Mouse (Mus musculus): ENCODE measurements around the gene Vps45.

The Vps45 gene

DNA sequence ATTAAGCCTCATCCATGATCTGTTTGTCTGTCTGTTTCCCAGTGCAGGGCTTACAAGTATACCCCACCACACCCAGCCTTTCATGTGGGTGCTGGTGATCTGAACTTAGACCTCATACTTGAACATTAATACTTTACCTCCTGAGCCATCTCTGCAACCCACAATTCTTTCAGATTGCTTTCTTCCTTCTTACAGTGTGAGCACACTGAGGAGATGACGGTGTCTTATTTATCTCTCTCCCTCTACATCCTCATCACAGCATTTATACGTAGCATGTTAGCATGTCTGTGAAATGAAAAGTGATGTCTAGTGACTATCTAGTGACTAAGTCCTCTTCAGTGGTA is 17.6 kb downstream of the Vps45 start:
- Histone ChIP-seq H3K9me3 (ENCODE audit: low read length) (no peaks in the 10 kb centered on the region), H3K4me3 (replicated peaks; ENCODE audit: low read length) (no peak overlapping the region), H3K36me3 (ENCODE audit: insufficient read depth, low read length) (peaks cover 5% of the 10 kb centered on the region; the same call in 1 of the 2 replicates), H3K27me3 (ENCODE audit: insufficient read depth, low read length) (no peaks in the 10 kb centered on the region), H3K4me1 (replicated peaks; ENCODE audit: low read depth, low read length) (no peaks in the 10 kb centered on the region)
- TF ChIP-seq NANOG (IDR thresholded peaks at IDR 0.05; ENCODE audit: borderline replicate concordance, low read length) (no peak), CTCF (conservative IDR thresholded peaks at IDR 0.05; ENCODE audit: low read length) (no peak), POU5F1 (IDR thresholded peaks at IDR 0.05; ENCODE audit: borderline replicate concordance, low read length) (no peak)

DNA sequence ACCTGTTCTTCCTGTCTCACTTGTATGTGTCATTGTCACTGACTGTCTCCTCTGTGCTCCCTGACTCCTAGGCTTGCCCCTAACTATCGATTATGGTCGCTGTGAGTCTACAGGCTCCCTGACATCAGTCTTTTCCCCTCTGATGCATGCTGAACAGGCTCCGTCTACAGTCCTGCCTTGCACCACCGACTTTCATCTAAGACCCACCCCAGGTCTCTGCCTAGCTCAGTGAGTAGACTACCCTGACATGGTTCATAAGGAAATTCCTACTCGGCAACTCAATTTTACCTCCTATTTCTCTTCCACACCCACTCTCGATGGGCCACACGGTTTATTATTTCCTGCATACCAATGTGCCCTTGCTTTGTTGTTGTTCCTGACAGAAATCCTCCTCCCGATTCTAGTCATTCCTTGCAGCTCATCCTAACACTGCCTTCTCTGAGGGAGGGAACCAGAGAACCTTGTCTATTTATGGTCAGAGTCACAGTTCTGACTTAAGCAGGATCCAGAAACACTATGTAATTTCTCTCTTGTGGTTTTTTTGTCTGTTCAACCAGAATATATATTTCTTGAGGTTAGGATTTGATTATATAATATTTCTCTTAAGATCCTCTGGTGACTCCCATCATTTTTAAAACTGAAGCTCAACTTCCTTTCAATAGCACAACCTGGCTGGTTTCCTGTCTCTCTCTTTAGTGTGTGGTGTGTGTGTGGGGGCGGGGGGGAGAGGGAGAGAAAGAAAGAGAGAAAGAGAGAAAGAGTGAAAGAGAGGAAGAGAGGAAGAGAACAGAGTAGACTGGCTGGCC is 18.2 kb downstream of the Vps45 start:
- no peaks in the 10 kb centered on the region for H3K36me3 ChIP-seq (ENCODE audit: insufficient read depth, low read length)
- TF ChIP-seq NANOG (IDR thresholded peaks at IDR 0.05; ENCODE audit: borderline replicate concordance, low read length): no peak
- TF ChIP-seq CTCF (conservative IDR thresholded peaks at IDR 0.05; ENCODE audit: low read length): no peak
- no peak for TF ChIP-seq POU5F1 (IDR thresholded peaks at IDR 0.05; ENCODE audit: borderline replicate concordance, low read length)
- H3K9me3 ChIP-seq (ENCODE audit: low read length): no peaks in the 10 kb centered on the region
- no peak overlapping the region for H3K4me3 ChIP-seq (replicated peaks; ENCODE audit: low read length)
- H3K27me3 ChIP-seq (ENCODE audit: insufficient read depth, low read length): no peaks in the 10 kb centered on the region
- no peaks in the 10 kb centered on the region for H3K4me1 ChIP-seq (replicated peaks; ENCODE audit: low read depth, low read length)

- Histone ChIP-seq H3K4me1 (replicated peaks; ENCODE audit: low read depth, low read length) (no peaks in the 10 kb centered on the region), H3K27me3 (ENCODE audit: insufficient read depth, low read length) (no peaks in the 10 kb centered on the region), H3K9me3 (ENCODE audit: low read length) (no peaks in the 10 kb centered on the region), H3K36me3 (ENCODE audit: insufficient read depth, low read length) (no peaks in the 10 kb centered on the region), H3K4me3 (replicated peaks; ENCODE audit: low read length) (no peak overlapping the region)
- TF ChIP-seq POU5F1 (IDR thresholded peaks at IDR 0.05; ENCODE audit: borderline replicate concordance, low read length) (no peak), NANOG (IDR thresholded peaks at IDR 0.05; ENCODE audit: borderline replicate concordance, low read length) (no peak), CTCF (conservative IDR thresholded peaks at IDR 0.05; ENCODE audit: low read length) (no peak)
Measured at GRCm38 (mm10) chr3:96038851-96039250, 19.4 kb downstream of the Vps45 start.

GRCm38 (mm10) chr3:96038156-96038555 is 20.1 kb downstream of the Vps45 start:
- Histone ChIP-seq H3K9me3 (ENCODE audit: low read length) (no peaks in the 10 kb centered on the region), H3K4me3 (replicated peaks; ENCODE audit: low read length) (no peak overlapping the region), H3K36me3 (ENCODE audit: insufficient read depth, low read length) (no peaks in the 10 kb centered on the region), H3K27me3 (ENCODE audit: insufficient read depth, low read length) (no peaks in the 10 kb centered on the region), H3K4me1 (replicated peaks; ENCODE audit: low read depth, low read length) (peaks cover 2% of the 10 kb centered on the region)
- no peak for TF ChIP-seq POU5F1 (IDR thresholded peaks at IDR 0.05; ENCODE audit: borderline replicate concordance, low read length)
- no peak for TF ChIP-seq NANOG (IDR thresholded peaks at IDR 0.05; ENCODE audit: borderline replicate concordance, low read length)
- TF ChIP-seq CTCF (conservative IDR thresholded peaks at IDR 0.05; ENCODE audit: low read length): no peak

DNA sequence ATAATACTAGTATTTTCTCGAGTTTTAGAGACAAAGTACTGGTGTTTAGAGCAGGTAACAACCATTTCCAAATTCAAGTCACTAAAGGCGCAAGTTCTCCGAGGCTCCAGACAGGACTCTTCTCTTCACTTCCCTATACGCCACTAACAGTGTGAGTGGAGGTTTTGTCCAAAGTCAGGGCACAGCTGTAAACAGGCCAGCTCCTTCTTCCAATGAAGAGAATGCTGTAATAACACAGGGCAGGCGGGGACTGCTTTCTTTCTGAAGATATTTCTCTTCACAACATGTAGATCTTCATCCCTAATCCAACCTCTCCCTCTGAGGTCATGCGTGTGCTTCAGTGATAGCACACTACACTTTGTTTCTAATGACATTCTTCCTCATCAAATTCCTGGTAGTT is 21.5 kb downstream of the Vps45 start:
- Histone ChIP-seq H3K27me3 (ENCODE audit: insufficient read depth, low read length) (no peaks in the 10 kb centered on the region), H3K4me3 (replicated peaks; ENCODE audit: low read length) (no peak overlapping the region), H3K4me1 (replicated peaks; ENCODE audit: low read depth, low read length) (peaks cover 4% of the 10 kb centered on the region), H3K36me3 (ENCODE audit: insufficient read depth, low read length) (peaks cover 3% of the 10 kb centered on the region; the same call in 1 of the 2 replicates), H3K9me3 (ENCODE audit: low read length) (no peaks in the 10 kb centered on the region)
- TF ChIP-seq CTCF (conservative IDR thresholded peaks at IDR 0.05; ENCODE audit: low read length) (no peak), POU5F1 (IDR thresholded peaks at IDR 0.05; ENCODE audit: borderline replicate concordance, low read length) (no peak), NANOG (IDR thresholded peaks at IDR 0.05; ENCODE audit: borderline replicate concordance, low read length) (no peak)

- Histone ChIP-seq H3K9me3 (ENCODE audit: low read length) (no peaks in the 10 kb centered on the region), H3K36me3 (ENCODE audit: insufficient read depth, low read length) (peaks cover 4% of the 10 kb centered on the region; the same call in 1 of the 2 replicates), H3K4me3 (replicated peaks; ENCODE audit: low read length) (no peak overlapping the region), H3K4me1 (replicated peaks; ENCODE audit: low read depth, low read length) (peaks cover 4% of the 10 kb centered on the region), H3K27me3 (ENCODE audit: insufficient read depth, low read length) (no peaks in the 10 kb centered on the region)
- no peak for TF ChIP-seq CTCF (conservative IDR thresholded peaks at IDR 0.05; ENCODE audit: low read length)
- no peak for TF ChIP-seq NANOG (IDR thresholded peaks at IDR 0.05; ENCODE audit: borderline replicate concordance, low read length)
- TF ChIP-seq POU5F1 (IDR thresholded peaks at IDR 0.05; ENCODE audit: borderline replicate concordance, low read length): no peak
Measured at GRCm38 (mm10) chr3:96033046-96033445, 25.2 kb downstream of the Vps45 start.

DNA sequence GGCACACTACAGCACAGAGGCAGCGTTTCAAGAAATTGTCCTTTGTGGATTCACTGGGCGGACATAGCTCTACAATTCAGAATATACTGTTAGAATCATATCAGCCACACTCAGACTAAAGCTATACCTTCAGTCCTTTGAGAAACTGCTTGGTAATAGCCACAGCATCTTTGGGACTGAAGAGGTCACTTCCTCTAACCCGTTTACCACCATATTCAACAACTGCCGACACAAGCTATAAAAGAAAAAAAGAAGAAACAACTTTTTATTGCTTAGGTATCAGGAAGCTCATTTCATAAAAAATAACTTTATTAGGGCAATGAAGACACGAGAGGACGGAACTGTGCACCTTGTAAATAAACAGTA is 25.6 kb downstream of the Vps45 start:
- H3K9me3 ChIP-seq (ENCODE audit: low read length): no peaks in the 10 kb centered on the region
- H3K4me1 ChIP-seq (replicated peaks; ENCODE audit: low read depth, low read length): peaks cover 4% of the 10 kb centered on the region
- no peak for TF ChIP-seq NANOG (IDR thresholded peaks at IDR 0.05; ENCODE audit: borderline replicate concordance, low read length)
- TF ChIP-seq CTCF (conservative IDR thresholded peaks at IDR 0.05; ENCODE audit: low read length): no peak
- TF ChIP-seq POU5F1 (IDR thresholded peaks at IDR 0.05; ENCODE audit: borderline replicate concordance, low read length): no peak
- H3K27me3 ChIP-seq (ENCODE audit: insufficient read depth, low read length): no peaks in the 10 kb centered on the region
- peaks cover 4% of the 10 kb centered on the region; the same call in 1 of the 2 replicates for H3K36me3 ChIP-seq (ENCODE audit: insufficient read depth, low read length)
- no peak overlapping the region for H3K4me3 ChIP-seq (replicated peaks; ENCODE audit: low read length)

GRCm38 (mm10) chr3:96031991-96032651 is 26.1 kb downstream of the Vps45 start:
- Histone ChIP-seq H3K27me3 (ENCODE audit: insufficient read depth, low read length) (no peaks in the 10 kb centered on the region), H3K4me1 (replicated peaks; ENCODE audit: low read depth, low read length) (peaks cover 4% of the 10 kb centered on the region), H3K9me3 (ENCODE audit: low read length) (no peaks in the 10 kb centered on the region), H3K4me3 (replicated peaks; ENCODE audit: low read length) (no peak overlapping the region), H3K36me3 (ENCODE audit: insufficient read depth, low read length) (peaks cover 4% of the 10 kb centered on the region; the same call in 1 of the 2 replicates)
- TF ChIP-seq NANOG (IDR thresholded peaks at IDR 0.05; ENCODE audit: borderline replicate concordance, low read length) (no peak), POU5F1 (IDR thresholded peaks at IDR 0.05; ENCODE audit: borderline replicate concordance, low read length) (no peak), CTCF (conservative IDR thresholded peaks at IDR 0.05; ENCODE audit: low read length) (no peak)

All from E14TG2a.4 (cell line).